Mouse (Mus musculus) bone marrow macrophage, adult 2 months (primary cell): ENCODE measurements around the gene Gm39653. TPM values are rescaled to one million over a fixed set of nuclear protein-coding genes. Genes with fewer than 3 reads are reported as not detected.

Experiments
- H3K27ac ChIP-seq: 2 replicates; pipeline ENCODE4 v1.5.1; 2012; ENCODE audit warnings: low read depth, low read length; ENCODE audit not compliant: insufficient read depth
- H3K4me1 ChIP-seq: 2 replicates; pipeline ENCODE4 v1.6.1; 2012; ENCODE audit warnings: low read length; ENCODE audit not compliant: control insufficient read depth, insufficient read depth
- H3K4me3 ChIP-seq: 2 replicates; pipeline ENCODE4 v1.5.1; 2012; ENCODE audit warnings: mild to moderate bottlenecking, low read length, moderate library complexity; ENCODE audit not compliant: insufficient read depth
- CTCF ChIP-seq: IDR thresholded peaks from 2 replicates; pipeline ENCODE4 v1.5.1; 2012; ENCODE audit warnings: low read depth, mild to moderate bottlenecking, low read length, moderate library complexity
- POLR2A ChIP-seq: IDR thresholded peaks from 2 replicates; pipeline ENCODE4 v1.6.1; 2012; ENCODE audit warnings: mild to moderate bottlenecking, low read depth, low read length, borderline replicate concordance
- polyA plus RNA-seq: library from polyadenylated mRNA; stranded (reverse); fragments of >200 nt; gene quantifications from 2 replicates; pipeline ENCODE4 v1.2.4, GENCODE M21; 2012; ENCODE audit not compliant: missing spikeins, insufficient read depth, insufficient read length

Gene Gm39653
- polyA plus RNA-seq, 1 experiment, result not detected

DNA sequence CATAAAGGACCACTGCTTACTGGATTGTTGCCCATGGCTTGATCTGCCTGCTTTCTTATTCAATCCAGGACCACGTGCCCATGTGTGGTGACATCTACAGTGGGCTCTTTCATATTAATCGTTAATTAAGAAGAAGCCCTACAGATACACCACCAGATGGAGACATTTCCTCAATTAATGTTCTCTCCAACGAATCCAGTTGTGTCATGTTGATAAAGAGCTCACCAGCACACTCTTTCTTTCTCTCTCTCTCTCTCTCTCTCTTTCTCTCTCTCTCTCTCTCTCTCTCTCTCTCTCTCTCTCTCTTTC, 53.0 kb downstream of the Gm39653 start:
- Histone ChIP-seq H3K4me1 (peaks cover 2% of the 10 kb centered on the region; the same call in 1 of the 2 replicates), H3K4me3 (no peak overlapping the region), H3K27ac (no peak overlapping the region)
- TF ChIP-seq POLR2A (no peak), CTCF (no peak)

Other genes starting within 250 kb of the Gm39653 start
- 0.40 TPM in 1 of 2 replicates, not detected in the other for gene Adam23, start 170.1 kb upstream of the Gm39653 start, polyA plus RNA-seq
- not detected in 2 replicates for gene Dytn, start 71.0 kb downstream of the Gm39653 start, polyA plus RNA-seq
- gene Mdh1b, start 114.3 kb downstream of the Gm39653 start, polyA plus RNA-seq, result not detected in 2 replicates
- gene Fastkd2, start 114.6 kb downstream of the Gm39653 start, polyA plus RNA-seq, result 17.0 and 22.3 TPM in 2 replicates
- gene 4933402D24Rik, start 153.3 kb downstream of the Gm39653 start, polyA plus RNA-seq, result not detected in 2 replicates